Mouse (Mus musculus) gastrocnemius, adult 2 months (tissue): ENCODE data around the gene Six1. TPM values are rescaled to one million over a fixed set of nuclear protein-coding genes. Genes with fewer than 3 reads are reported as not detected.
A peak's percentile ranks its signal among the peaks of the same experiment; 100 is the strongest.

Source experiments
- DNase-seq: peaks from one replicate; pipeline ENCODE4 v3.0.0; 2022
- H3K27ac ChIP-seq: fragments of 200-600 bp; 2 replicates; pipeline ENCODE4 v1.8.1; 2022; ENCODE audit warnings: mild to moderate bottlenecking
- H3K4me3 ChIP-seq: fragments of 200-600 bp; 2 replicates; pipeline ENCODE4 v1.8.1; 2022; ENCODE audit warnings: mild to moderate bottlenecking, moderate library complexity
- CTCF ChIP-seq: fragments of 200-600 bp; IDR thresholded peaks from 2 replicates; pipeline ENCODE4 v1.8.1; 2022; ENCODE audit warnings: antibody characterized with exemption, mild to moderate bottlenecking, moderate library complexity
- intact Hi-C: fragments of 180-260 bp; cut with DNase I; formaldehyde crosslinking; loops from one replicate; pipeline ENCODE4 v1.15.1; 2025
- total RNA-seq, 2 experiments: library from RNA; stranded (reverse); gene quantifications; 2 replicates each; pipeline ENCODE4 v1.2.3; 2021

The Six1 gene
- total RNA-seq, 2 experiments from 2014 or later, result 59.8 to 68.4 TPM

- DNase-seq, result peak; percentile 97
- H3K27ac ChIP-seq, result peak overlapping the region; percentile 98
- TF ChIP-seq CTCF, result peak; percentile 15; the same call in 1 of the 2 replicates
- peak overlapping the region; percentile 94 for H3K4me3 ChIP-seq
- intact Hi-C loops, result loop anchor here (5.0 kb wide), 1 partner anchor 161 kb away; no protein-coding TSS in a partner anchor
Measured at GRCm38 (mm10) chr12:73046607-73047180, 7.0 kb downstream of the Six1 start.

GRCm38 (mm10) chr12:73045724-73046606, 7.7 kb downstream of the Six1 start:
- intact Hi-C loops, result loop anchor here (2.0 to 5.0 kb wide), 2 partner anchors 161 to 357 kb away; no protein-coding TSS in a partner anchor
- Histone ChIP-seq H3K4me3 (peak overlapping the region; percentile 94), H3K27ac (peak overlapping the region; percentile 98)
- TF ChIP-seq CTCF, result peak; percentile 44
- DNase-seq, result peak; percentile 82

GRCm38 (mm10) chr12:73045046-73045723, 8.5 kb downstream of the Six1 start:
- TF ChIP-seq CTCF, result peak; percentile 14; the same call in 1 of the 2 replicates
- intact Hi-C loops, result loop anchor here (2.0 to 5.0 kb wide), 2 partner anchors 162 to 358 kb away; no protein-coding TSS in a partner anchor
- H3K4me3 ChIP-seq, result peak overlapping the region; percentile 94
- DNase-seq, result peak; percentile 77
- peak overlapping the region; percentile 98 for H3K27ac ChIP-seq

- Histone ChIP-seq H3K4me3 (peak overlapping the region; percentile 94), H3K27ac (peak overlapping the region; percentile 98)
- peak; percentile 86 for DNase-seq
- intact Hi-C loops, result loop anchor here (2.0 to 5.0 kb wide), 3 partner anchors 68 to 358 kb away; partner anchors contain the start of gene Six4
- no peak for TF ChIP-seq CTCF
Measured at GRCm38 (mm10) chr12:73044221-73045045, 9.3 kb downstream of the Six1 start.

- Histone ChIP-seq H3K27ac (peak overlapping the region; percentile 98), H3K4me3 (peak overlapping the region; percentile 94)
- TF ChIP-seq CTCF, result peak; percentile 3; the same call in 1 of the 2 replicates
- intact Hi-C loops, result loop anchor here (2.0 to 5.0 kb wide), 2 partner anchors 69 to 359 kb away; partner anchors contain the start of gene Six4
- peak; percentile 74 for DNase-seq
Measured at GRCm38 (mm10) chr12:73043396-73044167, 10.1 kb downstream of the Six1 start.

DNA sequence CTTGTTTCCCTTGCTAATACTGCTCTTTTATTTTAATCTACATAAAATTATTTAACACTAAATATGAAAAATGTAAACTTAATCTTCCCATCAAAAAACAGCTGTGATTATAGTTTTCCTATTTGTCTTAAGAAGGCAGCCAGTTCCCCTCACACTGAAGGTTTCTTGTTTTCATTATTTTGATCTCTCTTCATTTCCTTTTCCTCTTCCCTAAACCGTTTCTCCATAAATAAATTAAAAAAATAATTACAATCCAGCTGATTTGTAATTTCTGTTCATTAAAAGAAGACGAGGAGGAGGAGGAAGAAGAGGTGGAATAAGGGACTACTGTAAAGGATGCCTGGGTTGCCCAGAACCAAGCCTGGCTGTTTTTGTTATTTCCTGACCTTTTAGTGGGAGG, 10.8 kb downstream of the Six1 start:
- DNase-seq, result no peak
- no peak for TF ChIP-seq CTCF
- Histone ChIP-seq H3K4me3 (peak overlapping the region; percentile 94), H3K27ac (peak overlapping the region; percentile 98)
- intact Hi-C loops, result loop anchor here (5.0 kb wide), 1 partner anchor 69 kb away; the partner anchor contains the start of gene Six4

DNA sequence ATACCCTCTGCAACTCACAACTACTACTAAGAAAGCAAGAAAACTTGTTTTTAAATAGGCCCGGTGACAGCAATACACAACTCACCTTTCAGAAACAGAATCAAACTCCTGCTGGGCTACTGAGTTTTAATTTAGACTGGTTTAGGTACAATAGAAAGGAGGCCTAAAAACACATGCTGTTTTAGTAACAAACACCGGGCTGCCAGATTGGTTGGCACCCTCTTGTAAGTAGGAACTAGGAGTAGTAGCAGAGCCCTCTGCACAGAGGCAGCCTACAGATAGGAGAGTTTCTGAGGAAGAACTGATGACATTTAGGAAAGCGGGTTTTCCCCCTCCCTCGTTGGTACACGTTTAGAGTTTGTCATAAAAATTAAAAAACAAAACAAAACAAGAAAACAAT, 11.3 kb downstream of the Six1 start:
- peak; percentile 24 for DNase-seq
- intact Hi-C loops, result loop anchor here (5.0 kb wide), 1 partner anchor 70 kb away; the partner anchor contains the start of gene Six4
- H3K27ac ChIP-seq, result peak overlapping the region; percentile 98
- no peak for TF ChIP-seq CTCF
- H3K4me3 ChIP-seq, result peak overlapping the region; percentile 94

- no peak for DNase-seq
- Histone ChIP-seq H3K27ac (peak overlapping the region; percentile 98), H3K4me3 (peak overlapping the region; percentile 94)
- intact Hi-C loops, result loop anchor here (5.0 kb wide), 1 partner anchor 71 kb away; the partner anchor contains the start of gene Six4
- no peak for TF ChIP-seq CTCF
Measured at GRCm38 (mm10) chr12:73041256-73041630, 12.4 kb downstream of the Six1 start.

- peak; percentile 59 for DNase-seq
- Histone ChIP-seq H3K4me3 (peak overlapping the region; percentile 94), H3K27ac (peak overlapping the region; percentile 98)
- intact Hi-C loops, result loop anchor here (5.0 kb wide), 1 partner anchor 72 kb away; the partner anchor contains the start of gene Six4
- TF ChIP-seq CTCF, result no peak
Measured at GRCm38 (mm10) chr12:73040563-73041255, 13.0 kb downstream of the Six1 start.

DNA sequence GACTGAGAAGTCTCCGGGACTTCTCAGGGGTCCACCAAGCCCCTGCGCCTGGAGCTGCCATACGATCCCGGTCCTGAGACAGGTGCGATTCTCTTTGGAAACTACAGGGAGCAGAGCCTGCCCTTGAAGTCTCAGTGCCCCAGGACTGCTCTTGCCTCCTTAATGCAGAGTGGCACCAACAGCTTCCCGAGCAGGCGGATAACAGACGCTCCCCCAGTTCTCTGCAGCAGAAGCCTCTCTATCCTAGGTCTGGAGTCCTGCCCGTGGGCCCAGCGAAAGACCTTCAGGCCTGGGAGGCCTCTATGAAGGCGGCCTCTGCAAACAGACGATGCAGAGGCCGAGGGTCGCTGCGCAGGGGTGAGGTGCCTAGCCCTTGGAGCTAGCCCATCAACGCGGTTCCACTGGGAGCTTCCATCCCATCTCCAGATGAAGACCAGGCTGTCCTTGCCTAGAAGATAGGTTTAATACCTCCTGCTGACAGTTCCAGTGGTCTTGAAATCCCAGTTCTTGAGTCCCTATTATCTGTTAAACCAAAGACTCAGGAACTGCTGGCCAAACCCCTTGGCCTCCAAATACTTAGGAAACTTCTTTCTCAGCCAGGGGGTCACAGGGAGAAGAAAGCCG, 13.6 kb downstream of the Six1 start:
- intact Hi-C loops, result loop anchor here (5.0 kb wide), 1 partner anchor 72 kb away; the partner anchor contains the start of gene Six4
- peak; percentile 68 for DNase-seq
- H3K27ac ChIP-seq, result peak overlapping the region; percentile 98
- H3K4me3 ChIP-seq, result peak overlapping the region; percentile 94
- TF ChIP-seq CTCF, result no peak
